Mouse (Mus musculus) mesoderm, embryonic 11.5 days (tissue): ENCODE results near the gene Rufy3.

ENCODE experiments used
- DNase-seq: peaks from one replicate; pipeline ENCODE4 v3.0.0-alpha.2; 2012; ENCODE audit warnings: low read depth, low spot score

The Rufy3 gene

GRCm38 (mm10) chr5:88685306-88685705 is 120.5 kb downstream of the Rufy3 start:
- no peak for DNase-seq

- no peak for DNase-seq
Measured at GRCm38 (mm10) chr5:88685745-88686299, 121.0 kb downstream of the Rufy3 start.

DNA sequence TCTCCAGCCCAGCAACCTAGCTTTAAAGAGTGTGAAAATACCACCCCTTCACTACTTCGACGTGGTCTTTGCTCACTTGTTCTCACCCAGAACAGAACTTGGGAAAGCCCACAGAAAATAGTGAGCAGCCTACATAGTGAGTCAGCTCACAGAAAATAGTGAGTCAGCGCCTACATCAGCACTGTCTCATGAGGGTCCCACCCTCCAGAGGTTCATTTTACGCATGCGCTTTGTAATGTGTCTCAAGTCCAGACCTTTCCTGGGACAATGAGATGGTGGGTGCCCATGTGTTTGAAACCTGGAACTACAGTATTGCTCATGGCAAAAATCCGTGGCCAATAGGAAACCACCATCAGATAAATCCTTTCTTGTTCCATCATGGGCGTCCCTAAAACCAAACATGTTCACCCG is 123.2 kb downstream of the Rufy3 start:
- no peak for DNase-seq

- DNase-seq: no peak
Measured at GRCm38 (mm10) chr5:88688583-88689187, 123.8 kb downstream of the Rufy3 start.

DNA sequence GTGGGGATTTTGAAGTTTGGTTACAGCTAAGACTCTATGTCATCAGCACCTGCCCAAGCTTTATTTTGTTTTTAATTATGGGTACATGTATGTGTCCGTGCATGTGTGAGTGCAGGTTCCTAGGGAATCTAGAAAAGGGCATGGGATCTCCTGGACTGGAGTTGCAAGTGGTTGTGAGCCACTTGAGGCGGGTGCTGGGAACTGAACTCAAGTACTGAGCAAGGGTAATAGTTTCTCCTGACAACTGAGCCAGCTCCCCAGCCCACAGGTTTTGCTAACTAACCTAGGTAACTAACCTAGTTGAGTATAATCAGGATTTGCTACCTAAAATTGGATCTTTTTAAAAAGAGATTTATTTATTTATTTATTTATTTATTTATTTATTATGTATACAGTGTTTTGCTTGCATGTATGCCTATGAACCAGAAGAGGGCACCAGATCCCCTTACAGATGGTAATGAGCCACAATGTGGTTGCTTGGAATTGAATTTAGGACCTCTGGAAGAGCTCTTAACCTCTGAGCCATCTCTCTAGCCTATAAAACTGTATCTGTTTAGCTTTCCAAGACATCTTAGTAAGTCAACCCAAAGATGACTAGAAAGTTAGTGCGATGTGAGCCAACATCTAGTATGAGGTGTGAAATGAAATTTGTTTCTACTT is 124.6 kb downstream of the Rufy3 start:
- DNase-seq: peak; percentile 66

DNA sequence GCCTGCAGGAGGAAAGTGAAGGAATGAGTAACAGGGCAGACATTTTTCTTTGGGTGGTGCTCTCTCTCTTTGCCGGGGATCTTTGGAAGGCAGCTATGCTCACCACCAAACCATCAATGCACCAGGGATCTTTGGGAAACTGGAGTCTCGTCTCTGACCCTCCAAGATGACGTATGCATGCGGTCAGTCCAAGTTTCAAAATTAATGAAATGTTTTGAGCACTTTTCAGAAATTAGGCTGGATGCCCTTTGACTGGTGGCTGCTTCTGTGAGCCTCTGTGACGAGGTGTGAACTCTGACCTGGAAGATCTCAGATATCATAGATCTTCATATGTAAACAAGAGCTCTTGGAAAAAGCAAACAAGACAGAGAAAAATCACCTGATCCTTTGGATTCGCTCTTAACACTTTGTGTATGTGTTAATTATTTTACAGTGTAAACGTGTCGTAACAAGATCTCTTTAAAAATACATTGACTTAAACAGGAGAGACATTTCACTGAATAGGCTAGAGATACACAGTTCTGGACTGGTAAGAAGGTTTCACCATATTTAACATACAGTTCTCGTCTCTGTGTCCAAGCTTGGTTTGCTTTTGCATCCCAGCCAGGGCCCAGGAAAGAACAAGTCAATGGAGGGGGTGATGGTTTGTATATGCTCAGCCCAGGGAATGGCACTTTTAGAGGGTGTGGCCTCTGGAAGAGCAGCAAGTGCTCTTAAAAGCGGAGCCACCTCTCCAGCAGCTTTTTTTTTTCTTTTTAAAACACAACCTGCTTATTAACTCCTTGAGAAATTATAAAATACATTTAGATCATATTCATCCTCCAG is 126.1 kb downstream of the Rufy3 start:
- no peak for DNase-seq

DNA sequence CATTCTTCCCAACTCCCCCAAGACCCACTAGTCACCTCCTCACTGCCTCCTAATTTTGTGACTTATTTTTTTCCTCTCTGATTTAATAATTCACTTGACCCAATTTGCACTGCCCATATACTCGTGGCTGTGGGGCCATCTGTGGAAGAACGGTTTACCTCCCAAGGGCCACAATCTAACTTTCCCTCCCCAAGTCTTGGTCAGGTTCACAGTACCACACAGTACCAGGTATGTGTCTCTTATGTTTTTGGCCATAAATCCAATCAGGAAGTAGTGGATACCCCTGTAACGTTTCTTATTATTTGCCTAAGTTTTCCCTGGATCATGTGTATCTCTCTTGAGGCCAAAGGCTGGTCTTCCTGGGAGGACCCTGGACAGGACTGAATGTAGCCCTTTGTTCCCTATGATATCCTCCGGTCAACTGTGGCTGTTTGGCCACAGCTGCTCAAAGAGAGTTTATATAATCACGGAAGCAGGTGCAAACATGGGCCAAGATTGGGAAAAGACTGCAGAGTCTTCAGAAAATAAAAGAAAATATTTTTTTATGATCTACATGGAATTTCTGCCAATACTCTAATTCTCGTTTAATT is 126.8 kb downstream of the Rufy3 start:
- no peak for DNase-seq

DNA sequence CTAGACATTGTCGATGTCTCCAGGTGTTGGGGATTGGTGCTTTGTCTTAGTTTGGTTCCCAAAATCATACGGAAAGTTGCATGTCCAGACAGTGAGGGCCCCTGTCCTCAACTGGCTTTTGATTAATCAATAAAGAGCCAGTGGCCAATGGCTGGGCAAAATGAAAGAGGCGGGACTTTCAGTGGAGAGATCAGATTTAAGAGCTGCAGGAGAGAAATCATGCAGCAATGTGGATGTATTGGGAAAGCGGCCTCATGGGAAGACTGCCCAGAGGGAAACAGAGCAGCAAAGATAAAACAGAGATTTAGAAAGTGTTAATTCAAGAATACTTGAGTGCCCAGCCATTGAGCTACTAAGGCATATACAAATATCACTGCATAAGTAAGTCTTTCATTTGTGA is 127.7 kb downstream of the Rufy3 start:
- DNase-seq: no peak

- DNase-seq: no peak
Measured at GRCm38 (mm10) chr5:88693057-88693456, 128.2 kb downstream of the Rufy3 start.

DNA sequence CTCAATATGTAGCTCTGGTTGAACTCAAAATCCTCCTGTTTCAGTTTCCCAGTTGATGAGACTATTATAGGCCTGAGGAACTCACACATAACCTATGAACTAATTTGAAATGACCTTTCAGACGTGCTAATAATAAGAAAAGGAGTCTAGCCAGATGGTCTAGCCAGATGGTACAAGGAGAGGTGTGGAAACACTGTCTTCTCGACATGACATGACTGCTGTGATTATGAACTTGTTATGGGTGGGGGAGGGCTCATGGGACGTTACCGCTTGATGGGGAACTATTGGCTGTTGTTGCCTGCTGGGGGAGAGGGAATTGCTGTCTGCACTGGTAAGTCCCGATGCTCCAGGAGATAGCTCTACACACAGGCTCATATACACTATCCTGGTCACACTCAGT is 132.5 kb downstream of the Rufy3 start:
- DNase-seq: no peak

DNA sequence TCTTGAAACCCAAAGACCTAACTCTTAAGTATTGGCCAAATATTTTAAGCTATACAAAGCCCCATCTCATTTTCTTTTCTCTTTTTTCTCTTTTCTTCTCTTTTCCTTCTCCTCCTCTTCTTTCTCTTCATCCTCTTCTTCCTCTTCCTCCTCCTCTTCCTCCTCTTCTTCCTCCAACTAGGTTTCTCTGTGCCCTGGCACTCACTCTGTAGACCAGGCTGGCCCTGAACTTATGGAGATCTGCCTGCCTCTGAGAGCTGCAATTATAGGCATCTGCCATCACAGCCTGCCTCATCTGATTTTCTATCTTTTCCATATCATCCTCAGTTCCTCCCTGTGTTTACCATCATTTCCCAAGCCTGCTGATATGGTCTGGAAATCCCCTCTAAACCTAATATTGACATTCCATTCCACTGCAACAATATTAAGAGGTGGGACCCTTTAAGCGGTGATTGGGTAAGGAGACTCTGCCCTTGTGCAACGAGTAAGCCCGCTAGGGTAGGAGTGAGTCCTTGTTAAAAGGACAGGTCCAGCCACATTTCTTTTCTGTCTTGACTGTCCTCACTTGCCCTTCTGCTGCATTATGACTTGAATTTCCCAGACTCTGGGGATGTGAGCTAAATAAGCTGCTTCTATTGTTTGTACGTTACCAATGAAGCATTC is 134.5 kb downstream of the Rufy3 start:
- DNase-seq: no peak
